Mouse (Mus musculus) ES-E14 (cell line): Measurements from ENCODE around the gene Cyp2f2. TPM values are rescaled to one million over a fixed set of nuclear protein-coding genes. Genes with fewer than 3 reads are reported as not detected.

Source experiments
- DNase-seq: peaks from one replicate; pipeline ENCODE4 v3.0.0-alpha.2; 2013; ENCODE audit warnings: low read depth, low spot score
- H3K27ac ChIP-seq: 2 replicates; pipeline ENCODE4 v1.5.1; 2012; ENCODE audit warnings: low read depth, mild to moderate bottlenecking, low read length, moderate library complexity, mixed read lengths; ENCODE audit not compliant: poor library complexity, insufficient read depth, severe bottlenecking
- H3K36me3 ChIP-seq: 2 replicates; pipeline ENCODE4 v1.6.1; 2012; ENCODE audit warnings: mild to moderate bottlenecking, low read length, moderate library complexity, mixed read lengths; ENCODE audit not compliant: control insufficient read depth, poor library complexity, insufficient read depth, severe bottlenecking
- H3K4me1 ChIP-seq, 2 experiments: fragments of 150-350 bp in 1 of 2; sonication (generic) in 1 of 2; 2 replicates each; pipeline ENCODE4 v1.6.1; 2012; ENCODE audit warnings: low read length in 2 of 2, mild to moderate bottlenecking in 1 of 2, mixed read lengths in 1 of 2; ENCODE audit not compliant: control insufficient read depth in 2 of 2, insufficient read depth in 2 of 2, poor library complexity in 1 of 2
- H3K4me3 ChIP-seq, 2 experiments: fragments of 150-350 bp in 1 of 2; sonication (generic) in 1 of 2; 2 replicates each; pipeline ENCODE4 v1.5.1; 2012; ENCODE audit warnings: low read length in 2 of 2, low read depth in 1 of 2, mild to moderate bottlenecking in 1 of 2, mixed read lengths in 1 of 2; ENCODE audit not compliant: insufficient read depth in 1 of 2, poor library complexity in 1 of 2, severe bottlenecking in 1 of 2
- H3K9ac ChIP-seq: 2 replicates; pipeline ENCODE4 v1.6.1; 2012; ENCODE audit warnings: low read depth, mild to moderate bottlenecking, low read length, mixed read lengths; ENCODE audit not compliant: poor library complexity, insufficient read depth, severe bottlenecking
- H3K9me3 ChIP-seq: fragments of 150-350 bp; sonication (generic); 2 replicates; pipeline ENCODE4 v1.6.1; 2012; ENCODE audit warnings: low read depth, mild to moderate bottlenecking, low read length; ENCODE audit not compliant: control insufficient read depth, insufficient read depth
- CHD2 ChIP-seq: IDR thresholded peaks from 2 replicates; pipeline ENCODE4 v1.6.1; 2014; ENCODE audit warnings: mild to moderate bottlenecking, low read depth, low read length, inconsistent platforms
- HCFC1 ChIP-seq: IDR thresholded peaks from 2 replicates; pipeline ENCODE4 v1.6.1; 2012; ENCODE audit warnings: low read length, inconsistent platforms, borderline replicate concordance; ENCODE audit not compliant: insufficient read depth
- MAFK ChIP-seq: IDR thresholded peaks from 2 replicates; pipeline ENCODE4 v1.6.1; 2014; ENCODE audit warnings: mild to moderate bottlenecking, low read depth, low read length, inconsistent platforms; ENCODE audit not compliant: insufficient read depth
- ZC3H11A ChIP-seq: IDR thresholded peaks from 2 replicates; pipeline ENCODE4 v1.6.1; 2012; ENCODE audit warnings: low read depth, mild to moderate bottlenecking, inconsistent platforms, low read length, borderline replicate concordance
- ZNF384 ChIP-seq: IDR thresholded peaks from 2 replicates; pipeline ENCODE4 v1.6.1; 2012; ENCODE audit warnings: low read depth, low read length, inconsistent platforms
- in situ Hi-C, 2 experiments: fragments of 600-800 bp; cut with MboI; formaldehyde crosslinking; loops; one replicate each; pipeline ENCODE4 v1.15.1; 2025; ENCODE audit warnings: low sequenced_read_pairs in 2 of 2, inconsistent platforms in 1 of 2; ENCODE audit not compliant: unreplicated experiment in 2 of 2
- total RNA-seq: library from RNA; depleted of rRNA; stranded (reverse); fragments of 300-350 nt; gene quantifications from 2 replicates; pipeline ENCODE4 v1.2.3, GENCODE M21; 2012; rRNA removed

The Cyp2f2 gene
- total RNA-seq, 1 experiment = not detected

- TF ChIP-seq HCFC1 (no peak), ZNF384 (no peak), CHD2 (no peak), ZC3H11A (no peak), MAFK (no peak)
- Histone ChIP-seq H3K9me3 (no peaks in the 10 kb centered on the region), H3K27ac (peak overlapping the region; percentile 83; the same call in 1 of the 2 replicates), H3K36me3 (peaks cover 7% of the 10 kb centered on the region), H3K4me3 (peak overlapping the region; percentile 56 to 83), H3K9ac (peak overlapping the region; percentile 55; the same call in 1 of the 2 replicates), H3K4me1 (peaks cover 8 to 17% of the 10 kb centered on the region in 2 experiments)
- DNase-seq = no peak
- in situ Hi-C loops = no loop called here
Measured at GRCm38 (mm10) chr7:27180036-27180435, 60.3 kb downstream of the Cyp2f2 start.

- no peak for TF ChIP-seq ZNF384
- TF ChIP-seq HCFC1 = no peak
- TF ChIP-seq CHD2 = no peak
- no peak for TF ChIP-seq ZC3H11A
- TF ChIP-seq MAFK = no peak
- peak within 1 kb of the TSS; percentile 56 to 83 for H3K4me3 ChIP-seq
- peak within 1 kb of the TSS; percentile 74; the same call in 1 of the 2 replicates for H3K9ac ChIP-seq
- DNase-seq = no peak
- peaks cover 8 to 17% of the 10 kb centered on the region in 2 experiments for H3K4me1 ChIP-seq
- peak within 1 kb of the TSS; percentile 83 for H3K27ac ChIP-seq
- in situ Hi-C loops = no loop called here
- no peaks in the 10 kb centered on the region for H3K9me3 ChIP-seq
- H3K36me3 ChIP-seq = peaks cover 16% of the 10 kb centered on the region
Measured at GRCm38 (mm10) chr7:27180837-27181695, 61.4 kb downstream of the Cyp2f2 start, which contains the start of the genes Gm21983 and Mia. Gm21983 (minus strand) TSS chr7:27181086. Mia (minus strand) TSS chr7:27181157.

DNA sequence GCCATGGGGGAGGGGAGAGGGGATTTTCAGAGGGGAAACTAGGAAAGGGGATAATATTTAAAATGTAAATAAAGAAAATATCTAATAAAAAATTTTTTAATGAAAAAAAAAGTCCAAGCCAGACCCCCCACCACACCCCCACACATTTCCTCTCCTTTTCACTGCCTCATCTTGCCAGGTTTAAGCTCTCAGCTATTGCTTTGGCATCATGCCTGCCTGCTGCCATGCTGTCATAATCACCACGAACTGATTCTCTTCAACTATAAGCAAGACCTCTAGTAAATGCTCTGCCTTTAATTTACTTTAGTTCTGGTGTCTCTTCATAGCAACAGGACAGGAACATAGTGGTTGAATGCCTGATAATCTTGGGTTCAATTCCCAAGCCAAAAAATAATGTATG lies 62.8 kb downstream of the Cyp2f2 start:
- no peak overlapping the region for H3K27ac ChIP-seq
- DNase-seq = no peak
- H3K36me3 ChIP-seq = peaks cover 28% of the 10 kb centered on the region
- H3K9ac ChIP-seq = no peak overlapping the region
- in situ Hi-C loops = no loop called here
- H3K4me3 ChIP-seq = no peak overlapping the region
- no peaks in the 10 kb centered on the region for H3K9me3 ChIP-seq
- TF ChIP-seq ZC3H11A (no peak), MAFK (no peak), ZNF384 (no peak), HCFC1 (no peak), CHD2 (no peak)
- peaks cover 8 to 17% of the 10 kb centered on the region in 2 experiments for H3K4me1 ChIP-seq

Other genes with a start within 250 kb of the Cyp2f2 start
- not detected in 2 replicates for gene Cyp2a22, start 180.5 kb upstream of the Cyp2f2 start, total RNA-seq
- not detected in 2 replicates for gene Cyp2a12, start 90.8 kb upstream of the Cyp2f2 start, total RNA-seq
- 0.32 and 0.58 TPM in 2 replicates for gene Cyp2t4, start 33.8 kb downstream of the Cyp2f2 start, total RNA-seq
- gene Egln2, start 46.9 kb downstream of the Cyp2f2 start, total RNA-seq = 53.4 and 56.3 TPM in 2 replicates
- gene Rab4b, start 59.0 kb downstream of the Cyp2f2 start, total RNA-seq = 28.3 and 44.2 TPM in 2 replicates
- gene Gm21983, start 61.2 kb downstream of the Cyp2f2 start, total RNA-seq = 1.3 TPM in 1 of 2 replicates, not detected in the other
- gene Mia, start 61.2 kb downstream of the Cyp2f2 start, total RNA-seq = 12.5 and 36.3 TPM in 2 replicates
- gene BC024978, start 75.9 kb downstream of the Cyp2f2 start, total RNA-seq = 10.4 and 12.0 TPM in 2 replicates
- 113 and 129 TPM in 2 replicates for gene Snrpa, start 76.4 kb downstream of the Cyp2f2 start, total RNA-seq
- 10.5 and 12.6 TPM in 2 replicates for gene Itpkc, start 108.8 kb downstream of the Cyp2f2 start, total RNA-seq
- gene Coq8b, start 113.1 kb downstream of the Cyp2f2 start, total RNA-seq = 12.8 and 18.3 TPM in 2 replicates
- gene Numbl, start 138.5 kb downstream of the Cyp2f2 start, total RNA-seq = 11.9 and 14.1 TPM in 2 replicates
- 65.8 and 114 TPM in 2 replicates for gene Ltbp4, start 217.8 kb downstream of the Cyp2f2 start, total RNA-seq
- gene Shkbp1, start 236.1 kb downstream of the Cyp2f2 start, total RNA-seq = 28.8 and 45.5 TPM in 2 replicates
- gene Gm20479, start 237.5 kb downstream of the Cyp2f2 start, total RNA-seq = 1.4 and 1.5 TPM in 2 replicates